Comparison of ENCODE assay signal across 29 mouse cellular contexts in the genomic region with DNA sequence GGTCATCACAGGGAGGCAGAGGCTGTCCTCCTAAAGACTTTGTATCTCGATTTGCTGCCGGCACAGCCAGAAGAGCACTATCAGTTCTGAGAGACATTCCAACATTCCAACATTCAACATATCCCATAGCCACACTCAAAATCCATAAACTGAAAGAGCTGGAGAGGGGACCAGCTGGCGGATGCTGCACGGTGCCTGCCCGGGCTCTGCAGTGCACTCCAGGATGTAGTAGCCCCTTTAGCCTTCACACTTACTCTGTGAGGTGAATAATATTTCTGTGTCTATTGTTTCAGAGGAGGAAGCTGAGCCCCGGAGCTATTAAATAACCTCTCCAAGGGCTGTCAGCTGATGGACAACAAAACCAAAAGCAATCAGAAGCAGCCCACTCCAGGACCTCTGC. TPM values are rescaled to one million over a fixed set of nuclear protein-coding genes. Genes with fewer than 3 reads are reported as not detected.
DNase-seq lines count a peak whose midpoint lies in the region; ATAC-seq and TF ChIP-seq lines count a peak whose summit lies in the region.
"Had no signal": no experiment of that assay in that cellular context is flagged by ENCODE, and none has a peak within 500 bp of the region (broad histone marks: within the 10 kb centered on the region; RNA-seq: fewer than 3 reads in every experiment).

No protein-coding gene starts in this region.

- no peak overlapping the region for H3K4me2 ChIP-seq in kidney, embryonic 14.5 days (replicated peaks; ENCODE audit: low read depth, low read length)
- no peak overlapping the region; the same call in 1 of the 2 replicates for H3K4me2 ChIP-seq in kidney, postnatal 0 days (ENCODE audit: low read length)
- no peak overlapping the region for H3K4me2 ChIP-seq in lung, embryonic 14.5 days
- no peak overlapping the region for H3K4me2 ChIP-seq in lung, postnatal 0 days (replicated peaks; ENCODE audit: low read depth, low read length)
- H3K4me2 ChIP-seq: forebrain, embryonic 12.5 days; forebrain, embryonic 15.5 days; heart, embryonic 12.5 days; heart, embryonic 15.5 days; hindbrain, embryonic 13.5 days had no signal

- no peak for TF ChIP-seq CTCF in kidney, postnatal 0 days (IDR thresholded peaks at IDR 0.05; ENCODE audit: low read depth)
- no peak for TF ChIP-seq CTCF in lung, embryonic 14.5 days (IDR thresholded peaks at IDR 0.05; ENCODE audit: low read depth)
- no peak for TF ChIP-seq CTCF in lung, postnatal 0 days (IDR thresholded peaks at IDR 0.05)

- 0 out of 2 replicates have a peak, but pooled peaks have one; percentile 52 for ATAC-seq in kidney, embryonic 14.5 days (ENCODE audit: low FRiP score, low TSS enrichment)
- ATAC-seq in kidney, postnatal 0 days (replicated peaks; ENCODE audit: low FRiP score, low read depth), result no peak
- ATAC-seq in lung, embryonic 14.5 days (ENCODE audit: insufficient read depth), result peak; percentile 85; the same call in 1 of the 2 replicates
- no peak for ATAC-seq in lung, postnatal 0 days
- ATAC-seq: forebrain, embryonic 15.5 days; hindbrain, embryonic 16.5 days; Patski had no signal

- TF ChIP-seq EP300 in lung, postnatal 0 days (IDR thresholded peaks at IDR 0.05), result no peak

- H3K4me1 ChIP-seq in kidney, embryonic 14.5 days (ENCODE audit: control insufficient read depth, insufficient read depth, low read length), result 0 out of 2 replicates have a peak, but pooled peaks cover 3% of the 10 kb centered on the region
- H3K4me1 ChIP-seq in kidney, postnatal 0 days (replicated peaks; ENCODE audit: insufficient read depth, low read length), result no peaks in the 10 kb centered on the region
- H3K4me1 ChIP-seq in lung, embryonic 14.5 days (ENCODE audit: insufficient read depth), result 0 out of 2 replicates have a peak, but pooled peaks cover 3% of the 10 kb centered on the region
- H3K4me1 ChIP-seq in lung, postnatal 0 days (ENCODE audit: insufficient read depth, low read depth, low read length), result no peaks in the 10 kb centered on the region
- H3K4me1 ChIP-seq: forebrain, embryonic 12.5 days; forebrain, embryonic 15.5 days; hindbrain, embryonic 13.5 days had no signal

- no peak overlapping the region for H3K27ac ChIP-seq in kidney, embryonic 14.5 days (ENCODE audit: low read depth, low read length)
- no peak overlapping the region for H3K27ac ChIP-seq in kidney, postnatal 0 days
- no peak overlapping the region for H3K27ac ChIP-seq in lung, embryonic 14.5 days (ENCODE audit: low read depth)
- no peak overlapping the region for H3K27ac ChIP-seq in lung, postnatal 0 days (ENCODE audit: low read length)
- H3K27ac ChIP-seq: forebrain, embryonic 12.5 days; forebrain, embryonic 15.5 days; heart, embryonic 15.5 days; hindbrain, embryonic 10.5 days; hindbrain, embryonic 13.5 days had no signal

- H3K27me3 ChIP-seq in kidney, embryonic 14.5 days (ENCODE audit: control insufficient read depth, insufficient read depth, low read length), result no peaks in the 10 kb centered on the region
- H3K27me3 ChIP-seq in kidney, postnatal 0 days (ENCODE audit: insufficient read depth, low read length), result no peaks in the 10 kb centered on the region
- H3K27me3 ChIP-seq in lung, embryonic 14.5 days (ENCODE audit: insufficient read depth, low read length), result no peaks in the 10 kb centered on the region
- H3K27me3 ChIP-seq in lung, postnatal 0 days (replicated peaks; ENCODE audit: insufficient read depth, low read length), result no peaks in the 10 kb centered on the region
- H3K27me3 ChIP-seq: CH12.LX; forebrain, embryonic 12.5 days; forebrain, embryonic 15.5 days; heart, embryonic 12.5 days; heart, embryonic 15.5 days; hindbrain, embryonic 13.5 days had no signal

- H3K9ac ChIP-seq in kidney, embryonic 14.5 days (ENCODE audit: low read depth, low read length), result no peak overlapping the region
- H3K9ac ChIP-seq in kidney, postnatal 0 days (ENCODE audit: low read depth, low read length), result no peak overlapping the region
- no peak overlapping the region for H3K9ac ChIP-seq in lung, embryonic 14.5 days
- no peak overlapping the region for H3K9ac ChIP-seq in lung, postnatal 0 days (replicated peaks; ENCODE audit: low read depth)
- H3K9ac ChIP-seq: forebrain, embryonic 12.5 days; forebrain, embryonic 15.5 days; heart, embryonic 12.5 days; heart, embryonic 15.5 days; hindbrain, embryonic 13.5 days had no signal

- no peaks in the 10 kb centered on the region for H3K9me3 ChIP-seq in kidney, embryonic 14.5 days (ENCODE audit: control insufficient read depth, low read length)
- no peaks in the 10 kb centered on the region for H3K9me3 ChIP-seq in kidney, postnatal 0 days (replicated peaks; ENCODE audit: low read length)
- no peaks in the 10 kb centered on the region for H3K9me3 ChIP-seq in lung, embryonic 14.5 days (ENCODE audit: low read depth, low read length)
- H3K9me3 ChIP-seq in lung, postnatal 0 days (ENCODE audit: low read length), result no peaks in the 10 kb centered on the region
- H3K9me3 ChIP-seq: forebrain, embryonic 12.5 days; forebrain, embryonic 15.5 days; G1E; heart, embryonic 12.5 days; heart, embryonic 15.5 days; hindbrain, embryonic 10.5 days; hindbrain, embryonic 13.5 days had no signal

- DNase-seq in kidney, postnatal 36 days, result no peak
- DNase-seq in kidney, postnatal 0 days (ENCODE audit: low spot score), result peak; percentile 58
- DNase-seq in kidney, adult 9 months, result no peak
- peak; percentile 53 for DNase-seq in lung, embryonic 14.5 days
- no peak for DNase-seq in lung, postnatal 0 days (ENCODE audit: low spot score)
- DNase-seq: adrenal gland, postnatal 10 days; adrenal gland, postnatal 36 days; B cell, adult 2 months; cerebellum, adult 18-20 months; cerebellum, adult 9-10 months; cerebellum, postnatal 14 days; gastrocnemius, postnatal 25 days; heart, adult 18-20 months; heart, postnatal 10 days; heart, postnatal 36 days had no signal

- 42% methylated on average over 6 of the region's 6 CpGs for WGBS in kidney, embryonic 14.5 days
- WGBS in kidney, postnatal 0 days, result 27% methylated on average over 6 of the region's 6 CpGs
- 15% methylated on average over 6 of the region's 6 CpGs for WGBS in lung, embryonic 14.5 days
- WGBS in lung, postnatal 0 days, result 15% methylated on average over 6 of the region's 6 CpGs

- H3K4me3 ChIP-seq in kidney, embryonic 14.5 days (ENCODE audit: low read length), result no peak overlapping the region
- H3K4me3 ChIP-seq in kidney, postnatal 0 days (replicated peaks; ENCODE audit: low read depth, low read length), result no peak overlapping the region
- H3K4me3 ChIP-seq in lung, embryonic 14.5 days (ENCODE audit: low read depth, low read length), result no peak overlapping the region
- no peak overlapping the region for H3K4me3 ChIP-seq in lung, postnatal 0 days (ENCODE audit: low read depth, low read length)
- H3K4me3 ChIP-seq: forebrain, embryonic 12.5 days; forebrain, embryonic 15.5 days; heart, embryonic 12.5 days; heart, embryonic 15.5 days; hindbrain, embryonic 10.5 days; hindbrain, embryonic 13.5 days had no signal

- H3K36me3 ChIP-seq in kidney, embryonic 14.5 days (ENCODE audit: control insufficient read depth, insufficient read depth, low read length), result no peaks in the 10 kb centered on the region
- no peaks in the 10 kb centered on the region for H3K36me3 ChIP-seq in kidney, postnatal 0 days (ENCODE audit: insufficient read depth, low read length)
- no peaks in the 10 kb centered on the region for H3K36me3 ChIP-seq in lung, embryonic 14.5 days (ENCODE audit: insufficient read depth)
- H3K36me3 ChIP-seq in lung, postnatal 0 days (ENCODE audit: insufficient read depth, low read length), result no peaks in the 10 kb centered on the region
- H3K36me3 ChIP-seq: forebrain, embryonic 12.5 days; forebrain, embryonic 15.5 days; G1E; heart, embryonic 12.5 days; heart, embryonic 15.5 days; hindbrain, embryonic 10.5 days; hindbrain, embryonic 13.5 days had no signal

RNA-seq across cellular contexts. Expression of gene Il19, which starts 7.0 kb away (rescaled TPM):
- polyA plus RNA-seq in kidney, embryonic 14.5 days (2014; fragmentation: Nextera tagmentation; extraction: Ambion mirVana), result 0.28 and 0.44 TPM in 2 replicates
- polyA plus RNA-seq in kidney, postnatal 0 days (2015; fragmentation: Nextera tagmentation; extraction: Ambion mirVana), result 0.18 TPM in 1 of 2 replicates, not detected in the other
- polyA plus RNA-seq in lung, embryonic 14.5 days (2014; fragmentation: Nextera tagmentation; extraction: Ambion mirVana), result not detected in 2 replicates
- not detected in 2 replicates for polyA plus RNA-seq in lung, postnatal 0 days (2015; fragmentation: Nextera tagmentation; extraction: Ambion mirVana)
- polyA plus RNA-seq: forebrain, embryonic 12.5 days; forebrain, embryonic 15.5 days; G1E; gonadal fat pad, adult 2 months; heart, embryonic 12.5 days; heart, embryonic 15.5 days; hindbrain, embryonic 10.5 days; hindbrain, embryonic 13.5 days; hindbrain, embryonic 16.5 days had no signal

RNA-seq across cellular contexts. Expression of gene Il20, which starts 35.7 kb away (rescaled TPM):
- not detected in 2 replicates for polyA plus RNA-seq in kidney, embryonic 14.5 days (2014; fragmentation: Nextera tagmentation; extraction: Ambion mirVana)
- not detected in 2 replicates for polyA plus RNA-seq in kidney, postnatal 0 days (2015; fragmentation: Nextera tagmentation; extraction: Ambion mirVana)
- polyA plus RNA-seq in lung, embryonic 14.5 days (2014; fragmentation: Nextera tagmentation; extraction: Ambion mirVana), result not detected in 2 replicates
- polyA plus RNA-seq in lung, postnatal 0 days (2015; fragmentation: Nextera tagmentation; extraction: Ambion mirVana), result not detected in 2 replicates
- polyA plus RNA-seq: embryonic facial prominence, embryonic 11.5 days; embryonic facial prominence, embryonic 14.5 days; forebrain, embryonic 12.5 days; forebrain, embryonic 15.5 days; G1E; gonadal fat pad, adult 2 months; heart, embryonic 12.5 days; heart, embryonic 15.5 days; hindbrain, embryonic 10.5 days; hindbrain, embryonic 13.5 days; hindbrain, embryonic 16.5 days; Patski had no signal

RNA-seq across cellular contexts. Expression of gene Il24, which starts 59.7 kb away (rescaled TPM):
- not detected in 2 replicates for polyA plus RNA-seq in kidney, embryonic 14.5 days (2014; fragmentation: Nextera tagmentation; extraction: Ambion mirVana)
- not detected in 2 replicates for polyA plus RNA-seq in kidney, postnatal 0 days (2015; fragmentation: Nextera tagmentation; extraction: Ambion mirVana)
- not detected in 2 replicates for polyA plus RNA-seq in lung, embryonic 14.5 days (2014; fragmentation: Nextera tagmentation; extraction: Ambion mirVana)
- not detected in 2 replicates for polyA plus RNA-seq in lung, postnatal 0 days (2015; fragmentation: Nextera tagmentation; extraction: Ambion mirVana)
- polyA plus RNA-seq: embryonic facial prominence, embryonic 11.5 days; embryonic facial prominence, embryonic 14.5 days; forebrain, embryonic 12.5 days; forebrain, embryonic 15.5 days; G1E; heart, embryonic 12.5 days; heart, embryonic 15.5 days; hindbrain, embryonic 10.5 days; hindbrain, embryonic 13.5 days; hindbrain, embryonic 16.5 days had no signal

Comparison
In these comparisons a context has a peak if more than half of its experiments do, and no peak if none do; other contexts are left out.
1. ATAC-seq: peak in kidney, embryonic 14.5 days (single experiment) and lung, embryonic 14.5 days (single experiment); none in kidney, postnatal 0 days (single experiment) and lung, postnatal 0 days (single experiment).
2. DNase-seq: peak in kidney, postnatal 0 days (single experiment) and lung, embryonic 14.5 days (single experiment); none in kidney, postnatal 36 days (0 of 2), kidney, adult 9 months (single experiment) and lung, postnatal 0 days (single experiment).